Mouse (Mus musculus) gastrocnemius, adult 8-10 months (tissue): Measurements from ENCODE around the gene Ano7. TPM values are rescaled to one million over a fixed set of nuclear protein-coding genes. Genes with fewer than 3 reads are reported as not detected.

Source experiments
- DNase-seq, 2 experiments: peaks; one replicate each; pipeline ENCODE4 v3.0.0; 2022; ENCODE audit warnings: low spot score in 2 of 2
- total RNA-seq, 4 experiments: library from RNA; stranded (reverse); gene quantifications; 2 replicates each; pipeline ENCODE4 v1.2.4; 2022

Gene Ano7
- not detected for total RNA-seq

GRCm38 (mm10) chr1:93373665-93374064, at the start of gene Ano7:
Gene Ano7, plus strand, starts transcription at chr1:93373930.
- no peak for DNase-seq

GRCm38 (mm10) chr1:93323973-93324372, 49.8 kb upstream of the Ano7 start:
- no peak for DNase-seq

GRCm38 (mm10) chr1:93326446-93326845, 47.3 kb upstream of the Ano7 start:
- DNase-seq: no peak

- no peak for DNase-seq
These were observed 39.1 kb upstream of the Ano7 start for GRCm38 (mm10) chr1:93334621-93335020.

GRCm38 (mm10) chr1:93342648-93343503, 30.9 kb upstream of the Ano7 start, which contains the start of the genes Ppp1r7 and Pask:
Gene Ppp1r7, plus strand, starts transcription at chr1:93342854.
Gene Pask, minus strand, starts transcription at chr1:93343482.
- DNase-seq: peak; percentile 86 to 91

- DNase-seq: peak; percentile 83 to 90
These were observed 30.2 kb upstream of the Ano7 start for GRCm38 (mm10) chr1:93343504-93344047.

- no peak for DNase-seq
These were observed 26.6 kb upstream of the Ano7 start for GRCm38 (mm10) chr1:93347176-93347575.

GRCm38 (mm10) chr1:93349701-93350100, 24.0 kb upstream of the Ano7 start:
- DNase-seq: no peak

- no peak for DNase-seq
These were observed 21.0 kb upstream of the Ano7 start for GRCm38 (mm10) chr1:93352724-93353123.

- DNase-seq: no peak
These were observed 11.1 kb upstream of the Ano7 start for GRCm38 (mm10) chr1:93362661-93363060.

GRCm38 (mm10) chr1:93365641-93366040, 8.1 kb upstream of the Ano7 start:
- no peak for DNase-seq

GRCm38 (mm10) chr1:93377307-93377706, 3.6 kb downstream of the Ano7 start:
- no peak for DNase-seq

GRCm38 (mm10) chr1:93379117-93379516, 5.4 kb downstream of the Ano7 start:
- DNase-seq: no peak

- no peak for DNase-seq
These were observed 13.5 kb downstream of the Ano7 start for GRCm38 (mm10) chr1:93387198-93387597.

GRCm38 (mm10) chr1:93388906-93389305, 15.2 kb downstream of the Ano7 start:
- no peak for DNase-seq

GRCm38 (mm10) chr1:93401191-93402052, 27.7 kb downstream of the Ano7 start:
- DNase-seq: no peak

- no peak for DNase-seq
These were observed 29.7 kb downstream of the Ano7 start for GRCm38 (mm10) chr1:93403403-93403802.

- DNase-seq: no peak
These were observed 58.4 kb downstream of the Ano7 start for GRCm38 (mm10) chr1:93432087-93432486.

GRCm38 (mm10) chr1:93439321-93439720, 65.6 kb downstream of the Ano7 start:
- no peak for DNase-seq

- DNase-seq: peak; percentile 67 to 71
These were observed 70.8 kb downstream of the Ano7 start for GRCm38 (mm10) chr1:93444405-93445110.
